Mouse (Mus musculus) forebrain, postnatal 0 days (tissue): ENCODE measurements at regions not wholly inside any gene's neighbourhood (a gene's known extent, or its start where the extent isn't known, plus 50 kb on each side); places are given as distances from the start of the nearest gene placed in this dataset.

ENCODE experiments used
- ATAC-seq: fragments of 200-750 bp; cut with Nextera tagmentation; 2 replicates; pipeline ENCODE4 v1.8.0; 2017; ENCODE audit warnings: mild to moderate bottlenecking, moderate library complexity
- DNase-seq: peaks from one replicate; pipeline ENCODE4 v3.0.0-alpha.2; 2015
- H3K27ac ChIP-seq: fragments of 300-500 bp; sonication (generic); 2 replicates; pipeline ENCODE4 v1.5.1; 2014; ENCODE audit warnings: low read depth, mild to moderate bottlenecking, antibody characterized with exemption, low read length, moderate library complexity, mixed read lengths
- H3K27me3 ChIP-seq: fragments of 300-500 bp; sonication (generic); 2 replicates; pipeline ENCODE4 v1.6.1; 2014; ENCODE audit warnings: mild to moderate bottlenecking, low read length, mixed read lengths; ENCODE audit not compliant: insufficient read depth
- H3K36me3 ChIP-seq: fragments of 300-500 bp; sonication (generic); 2 replicates; pipeline ENCODE4 v1.6.1; 2014; ENCODE audit warnings: mild to moderate bottlenecking, moderate library complexity; ENCODE audit not compliant: insufficient read depth
- H3K4me1 ChIP-seq: fragments of 300-500 bp; sonication (generic); 2 replicates; pipeline ENCODE4 v1.6.1; 2014; ENCODE audit warnings: antibody characterized with exemption; ENCODE audit not compliant: insufficient read depth
- H3K4me2 ChIP-seq: fragments of 300-500 bp; sonication (generic); 2 replicates; pipeline ENCODE4 v1.6.1; 2014; ENCODE audit warnings: low read depth, mild to moderate bottlenecking, moderate library complexity
- H3K4me3 ChIP-seq: fragments of 300-500 bp; sonication (generic); 2 replicates; pipeline ENCODE4 v1.5.1; 2014; ENCODE audit warnings: low read depth, low read length, mixed read lengths
- H3K9ac ChIP-seq: fragments of 300-500 bp; sonication (generic); 2 replicates; pipeline ENCODE4 v1.6.1; 2014; ENCODE audit warnings: mild to moderate bottlenecking
- H3K9me3 ChIP-seq: fragments of 300-500 bp; sonication (generic); 2 replicates; pipeline ENCODE4 v1.6.1; 2016; ENCODE audit warnings: low read length
- CTCF ChIP-seq: sonication (generic); IDR thresholded peaks from 2 replicates; pipeline ENCODE4 v1.5.1; 2016; ENCODE audit warnings: antibody characterized with exemption, control low read depth, low read depth
- WGBS: fragments of 180-500 bp; shearing (Covaris S2); extraction: QIAGEN DNeasy Blood & Tissue Kit; methylation state at CpG from one replicate; pipeline ENCODE4 v1.1.7; 2014; 5-methylcytosine and 5-hydroxymethylcytosine counted together

DNA sequence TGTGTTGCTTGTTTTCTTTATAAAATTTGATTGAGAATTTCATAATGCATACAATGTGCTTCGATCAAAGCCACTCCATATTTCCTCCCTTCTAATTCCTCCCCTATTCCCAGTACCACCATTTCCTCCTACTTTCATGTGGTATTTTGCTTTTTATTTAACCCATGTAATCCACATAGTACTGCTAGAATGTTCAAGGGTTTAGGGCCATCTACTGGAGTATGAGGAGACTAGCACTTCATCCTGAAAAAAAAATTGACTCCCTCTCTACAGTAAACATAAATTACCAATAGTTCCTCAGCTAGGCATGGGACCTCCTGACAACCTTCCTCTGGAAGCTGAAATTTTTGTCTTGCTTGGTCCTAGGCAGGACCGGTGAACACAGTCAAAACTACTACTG is 163.0 kb downstream of the Gpr165 start:
- TF ChIP-seq CTCF = peak; percentile 55
- Histone ChIP-seq H3K27ac (no peak overlapping the region), H3K9ac (no peak overlapping the region), H3K4me3 (no peak overlapping the region), H3K36me3 (no peaks in the 10 kb centered on the region), H3K4me2 (no peak overlapping the region), H3K4me1 (no peaks in the 10 kb centered on the region), H3K27me3 (no peaks in the 10 kb centered on the region), H3K9me3 (no peaks in the 10 kb centered on the region)
- ATAC-seq (peak; percentile 75), DNase-seq (peak; percentile 6)
- WGBS = 65% methylated on average over 2 of the region's 2 CpGs

DNA sequence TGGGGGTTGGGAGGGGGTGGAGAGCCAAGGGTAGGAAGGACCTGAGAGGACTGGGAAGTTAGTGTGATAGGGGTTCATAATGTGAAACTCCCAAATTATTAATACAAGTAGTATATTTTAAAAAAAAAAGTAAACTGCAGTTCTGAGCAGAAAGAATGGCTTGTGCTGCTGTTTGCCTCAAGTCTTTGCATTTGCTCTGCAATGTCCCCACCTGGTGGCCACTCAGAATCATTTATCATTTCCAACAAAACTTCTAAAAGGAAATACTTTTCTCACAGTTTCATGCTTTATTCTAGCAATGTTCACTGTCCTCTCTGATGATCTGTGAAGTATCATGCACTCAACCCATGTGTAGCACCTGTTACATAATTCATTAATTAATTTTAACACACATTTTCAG is 165.5 kb downstream of the Gpr165 start:
- H3K36me3 ChIP-seq = no peaks in the 10 kb centered on the region
- H3K4me2 ChIP-seq = no peak overlapping the region
- no peaks in the 10 kb centered on the region for H3K4me1 ChIP-seq
- H3K9ac ChIP-seq = no peak overlapping the region
- no peaks in the 10 kb centered on the region for H3K9me3 ChIP-seq
- ATAC-seq (no peak), DNase-seq (peak; percentile 48)
- no peak overlapping the region for H3K27ac ChIP-seq
- H3K4me3 ChIP-seq = no peak overlapping the region
- peak; percentile 65 for TF ChIP-seq CTCF
- H3K27me3 ChIP-seq = no peaks in the 10 kb centered on the region

DNA sequence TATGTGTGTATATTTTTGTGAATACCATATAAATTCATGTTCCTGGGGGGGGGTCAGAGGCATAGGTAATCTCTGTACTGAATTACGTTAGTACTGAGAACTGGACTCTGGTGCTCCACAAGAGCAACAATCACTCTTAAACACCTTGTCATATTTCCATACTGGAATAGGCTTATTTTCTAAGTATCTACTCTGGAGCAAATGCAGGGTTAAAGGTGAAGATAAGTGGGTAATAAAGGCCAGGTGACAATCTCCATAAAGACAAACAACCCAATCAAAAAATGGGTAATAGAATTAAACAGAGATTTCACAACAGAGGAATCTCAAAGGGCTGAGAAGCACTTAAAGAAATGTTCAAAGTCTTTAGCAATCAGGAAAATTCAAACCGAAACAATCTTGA is 165.9 kb downstream of the Gpr165 start:
- H3K4me3 ChIP-seq = no peak overlapping the region
- WGBS = 74% methylated on average over 2 of the region's 2 CpGs
- H3K4me2 ChIP-seq = no peak overlapping the region
- no peaks in the 10 kb centered on the region for H3K27me3 ChIP-seq
- ATAC-seq (no peak), DNase-seq (no peak)
- H3K9me3 ChIP-seq = no peaks in the 10 kb centered on the region
- no peaks in the 10 kb centered on the region for H3K4me1 ChIP-seq
- no peak for TF ChIP-seq CTCF
- H3K27ac ChIP-seq = no peak overlapping the region
- no peak overlapping the region for H3K9ac ChIP-seq
- H3K36me3 ChIP-seq = no peaks in the 10 kb centered on the region

DNA sequence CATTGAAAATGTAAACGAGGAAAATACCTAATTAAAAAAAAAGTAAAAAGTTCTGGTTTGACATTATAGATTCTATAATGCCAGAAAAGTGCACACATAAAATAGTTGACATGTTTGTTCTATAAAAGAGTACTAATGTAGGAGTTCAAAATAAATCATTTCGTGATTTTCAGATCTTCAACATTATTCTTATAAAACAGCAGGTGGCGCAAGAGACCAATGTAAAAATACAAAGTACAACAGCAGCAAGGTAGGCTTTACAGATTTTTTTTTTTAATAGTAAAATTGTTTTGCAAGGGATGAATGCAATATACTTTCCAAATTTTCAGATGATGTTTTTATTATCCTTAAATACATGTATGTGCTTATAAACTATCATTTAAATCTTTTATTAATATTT is 171.8 kb upstream of the Pgr15l start:
- H3K27ac ChIP-seq = no peak overlapping the region
- no peaks in the 10 kb centered on the region for H3K36me3 ChIP-seq
- DNase-seq (peak; percentile 38), ATAC-seq (0 out of 2 replicates have a peak, but pooled peaks have one; percentile 12)
- H3K9ac ChIP-seq = no peak overlapping the region
- no peak overlapping the region for H3K4me2 ChIP-seq
- H3K4me1 ChIP-seq = no peaks in the 10 kb centered on the region
- no peaks in the 10 kb centered on the region for H3K9me3 ChIP-seq
- WGBS = 11% methylated on average over 3 of the region's 3 CpGs
- no peaks in the 10 kb centered on the region for H3K27me3 ChIP-seq
- peak; percentile 43 for TF ChIP-seq CTCF
- no peak overlapping the region for H3K4me3 ChIP-seq
